Mouse (Mus musculus) midbrain, embryonic 10.5 days (tissue): ENCODE measurements around the gene Ldhb. TPM values are rescaled to one million over a fixed set of nuclear protein-coding genes. Genes with fewer than 3 reads are reported as not detected.
"Not testable (repeated sequence)": the region's sequence is repeated elsewhere in the genome, so short reads cannot be mapped to it uniquely, and the experiment has no call there.

Experiments used
- DNase-seq: peaks from one replicate; pipeline ENCODE4 v3.0.0-alpha.2; 2017; ENCODE audit warnings: low spot score
- H3K27ac ChIP-seq: fragments of 300-500 bp; sonication (generic); replicated peaks from 2 replicates; pipeline ENCODE4 v1.5.1; 2016; ENCODE audit warnings: mild to moderate bottlenecking
- H3K27me3 ChIP-seq: fragments of 300-500 bp; sonication (generic); 2 replicates; pipeline ENCODE4 v1.6.1; 2016; ENCODE audit warnings: low read depth, mild to moderate bottlenecking; ENCODE audit not compliant: poor library complexity, severe bottlenecking
- H3K36me3 ChIP-seq: fragments of 300-500 bp; sonication (generic); 2 replicates; pipeline ENCODE4 v1.6.1; 2016; ENCODE audit warnings: mild to moderate bottlenecking, moderate library complexity
- H3K4me1 ChIP-seq: fragments of 300-500 bp; sonication (generic); 2 replicates; pipeline ENCODE4 v1.6.1; 2016
- H3K4me3 ChIP-seq: fragments of 300-500 bp; sonication (generic); 2 replicates; pipeline ENCODE4 v1.5.1; 2016; ENCODE audit warnings: mild to moderate bottlenecking, moderate library complexity
- H3K9me3 ChIP-seq: fragments of 300-500 bp; sonication (generic); replicated peaks from 2 replicates; pipeline ENCODE4 v1.6.1; 2016; ENCODE audit warnings: mild to moderate bottlenecking
- WGBS: fragments of 180-500 bp; shearing (Covaris S2); methylation state at CpG from one replicate; pipeline ENCODE4 v1.1.7; 2016; 5-methylcytosine and 5-hydroxymethylcytosine counted together
- polyA plus RNA-seq: library from polyadenylated mRNA; unstranded; fragments of >200 nt; fragmentation: Nextera tagmentation; extraction: Ambion mirVana; gene quantifications from 2 replicates; pipeline ENCODE4 v1.2.1, GENCODE M21; 2016

Ldhb gene
- polyA plus RNA-seq, 1 experiment from 2014 or later: 324 TPM

- H3K36me3 ChIP-seq: no peaks in the 10 kb centered on the region
- no peak overlapping the region for H3K4me3 ChIP-seq
- H3K27me3 ChIP-seq: no peaks in the 10 kb centered on the region
- DNase-seq: no peak
- no peaks in the 10 kb centered on the region for H3K9me3 ChIP-seq
- H3K4me1 ChIP-seq: no peaks in the 10 kb centered on the region
- 96% methylated on average over 2 of the region's 2 CpGs for WGBS
- no peak overlapping the region for H3K27ac ChIP-seq
Observed at GRCm38 (mm10) chr6:142532686-142533085, 24.9 kb upstream of the Ldhb start.

GRCm38 (mm10) chr6:142532141-142532540, 24.4 kb upstream of the Ldhb start:
- Histone ChIP-seq H3K27ac (no peak overlapping the region), H3K36me3 (no peaks in the 10 kb centered on the region), H3K9me3 (no peaks in the 10 kb centered on the region), H3K4me1 (no peaks in the 10 kb centered on the region), H3K4me3 (no peak overlapping the region), H3K27me3 (no peaks in the 10 kb centered on the region)
- 94% methylated on average over 17 of the region's 17 CpGs for WGBS
- no peak for DNase-seq

GRCm38 (mm10) chr6:142530378-142530777, 22.6 kb upstream of the Ldhb start:
- Histone ChIP-seq H3K27me3 (no peaks in the 10 kb centered on the region), H3K27ac (no peak overlapping the region), H3K9me3 (no peaks in the 10 kb centered on the region), H3K4me3 (no peak overlapping the region), H3K36me3 (no peaks in the 10 kb centered on the region), H3K4me1 (no peaks in the 10 kb centered on the region)
- no peak for DNase-seq
- WGBS: 87% methylated on average over 5 of the region's 5 CpGs

- Histone ChIP-seq H3K36me3 (no peaks in the 10 kb centered on the region), H3K27me3 (no peaks in the 10 kb centered on the region), H3K9me3 (no peaks in the 10 kb centered on the region), H3K4me1 (no peaks in the 10 kb centered on the region), H3K27ac (no peak overlapping the region), H3K4me3 (no peak overlapping the region)
- 88% methylated on average over 8 of the region's 8 CpGs for WGBS
- DNase-seq: no peak
Observed at GRCm38 (mm10) chr6:142529680-142530079, 21.9 kb upstream of the Ldhb start.

GRCm38 (mm10) chr6:142527931-142528562, 20.3 kb upstream of the Ldhb start:
- H3K4me3 ChIP-seq: no peak overlapping the region
- DNase-seq: no peak
- no peaks in the 10 kb centered on the region for H3K27me3 ChIP-seq
- no peaks in the 10 kb centered on the region for H3K4me1 ChIP-seq
- 87% methylated on average over 1 of the region's 1 CpGs for WGBS
- no peaks in the 10 kb centered on the region for H3K36me3 ChIP-seq
- no peaks in the 10 kb centered on the region for H3K9me3 ChIP-seq
- H3K27ac ChIP-seq: no peak overlapping the region

- Histone ChIP-seq H3K4me3 (no peak overlapping the region), H3K4me1 (no peaks in the 10 kb centered on the region), H3K27ac (no peak overlapping the region), H3K27me3 (no peaks in the 10 kb centered on the region), H3K9me3 (no peaks in the 10 kb centered on the region), H3K36me3 (no peaks in the 10 kb centered on the region)
- 17% methylated on average over 4 of the region's 4 CpGs for WGBS
- peak; percentile 65 for DNase-seq
Observed at GRCm38 (mm10) chr6:142524635-142525308, 17.0 kb upstream of the Ldhb start.

- Histone ChIP-seq H3K27me3 (no peaks in the 10 kb centered on the region), H3K36me3 (no peaks in the 10 kb centered on the region), H3K4me1 (no peaks in the 10 kb centered on the region), H3K9me3 (no peaks in the 10 kb centered on the region), H3K27ac (no peak overlapping the region), H3K4me3 (no peak overlapping the region)
- WGBS: 86% methylated on average over 12 of the region's 12 CpGs
- no peak for DNase-seq
Observed at GRCm38 (mm10) chr6:142521591-142522110, 13.9 kb upstream of the Ldhb start.

- H3K9me3 ChIP-seq: no peaks in the 10 kb centered on the region
- no peaks in the 10 kb centered on the region for H3K36me3 ChIP-seq
- peaks cover 4% of the 10 kb centered on the region; the same call in 1 of the 2 replicates for H3K4me1 ChIP-seq
- no peak overlapping the region for H3K4me3 ChIP-seq
- peak; percentile 21 for DNase-seq
- H3K27ac ChIP-seq: no peak overlapping the region
- no peaks in the 10 kb centered on the region for H3K27me3 ChIP-seq
- WGBS: 19% methylated on average over 6 of the region's 6 CpGs
Observed at GRCm38 (mm10) chr6:142519110-142519509, 11.4 kb upstream of the Ldhb start.

GRCm38 (mm10) chr6:142515379-142515778, 7.6 kb upstream of the Ldhb start:
- 80% methylated on average over 9 of the region's 9 CpGs for WGBS
- peaks cover 17% of the 10 kb centered on the region for H3K27me3 ChIP-seq
- not testable (repeated sequence) for H3K36me3 ChIP-seq

GRCm38 (mm10) chr6:142514912-142515311, 7.2 kb upstream of the Ldhb start:
- 2% methylated on average over 10 of the region's 10 CpGs for WGBS
- Histone ChIP-seq H3K36me3 (no peaks in the 10 kb centered on the region), H3K9me3 (no peaks in the 10 kb centered on the region), H3K27me3 (peaks cover 22% of the 10 kb centered on the region), H3K4me3 (no peak overlapping the region), H3K27ac (no peak overlapping the region), H3K4me1 (peaks cover 23% of the 10 kb centered on the region)
- DNase-seq: peak; percentile 45

More at GRCm38 (mm10) chr6:142515379-142515778, 7.6 kb upstream of the Ldhb start:
- not testable (repeated sequence) for DNase-seq, H3K4me3 ChIP-seq, H3K27ac ChIP-seq, H3K9me3 ChIP-seq
- H3K4me1 ChIP-seq: peaks cover 20% of the 10 kb centered on the region

GRCm38 (mm10) chr6:142512902-142513301, 5.1 kb upstream of the Ldhb start:
- Histone ChIP-seq H3K9me3 (no peaks in the 10 kb centered on the region), H3K27ac (no peak overlapping the region), H3K36me3 (no peaks in the 10 kb centered on the region), H3K4me1 (peaks cover 41% of the 10 kb centered on the region), H3K27me3 (peaks cover 35% of the 10 kb centered on the region), H3K4me3 (no peak overlapping the region)
- no peak for DNase-seq
- WGBS: 56% methylated on average over 3 of the region's 3 CpGs

- no peak for DNase-seq
- no peaks in the 10 kb centered on the region for H3K36me3 ChIP-seq
- H3K4me1 ChIP-seq: peaks cover 52% of the 10 kb centered on the region
- H3K9me3 ChIP-seq: no peaks in the 10 kb centered on the region
- no peak overlapping the region for H3K4me3 ChIP-seq
- peaks cover 36% of the 10 kb centered on the region for H3K27me3 ChIP-seq
- WGBS: 24% methylated on average over 12 of the region's 12 CpGs
- H3K27ac ChIP-seq: 0 out of 2 replicates have a peak overlapping the region, but pooled peaks have one; percentile 28
Observed at GRCm38 (mm10) chr6:142511516-142512135, 3.9 kb upstream of the Ldhb start.

GRCm38 (mm10) chr6:142508663-142509062, 906 bp upstream of the Ldhb start:
- peaks cover 17% of the 10 kb centered on the region for H3K36me3 ChIP-seq
- no peaks in the 10 kb centered on the region for H3K9me3 ChIP-seq
- H3K4me3 ChIP-seq: peak overlapping the region; percentile 72; the same call in 1 of the 2 replicates
- peaks cover 63% of the 10 kb centered on the region for H3K4me1 ChIP-seq
- no peak for DNase-seq
- peak overlapping the region; percentile 88 for H3K27ac ChIP-seq
- WGBS: 12% methylated on average over 4 of the region's 4 CpGs
- H3K27me3 ChIP-seq: peaks cover 45% of the 10 kb centered on the region
